Mouse (Mus musculus) neural tube, embryonic 14.5 days (tissue): Measurements from ENCODE around the gene Col11a2. TPM values are rescaled to one million over a fixed set of nuclear protein-coding genes. Genes with fewer than 3 reads are reported as not detected.
"Not testable (repeated sequence)": the region's sequence is repeated elsewhere in the genome, so short reads cannot be mapped to it uniquely, and the experiment has no call there.

ENCODE experiments used
- ATAC-seq: fragments of 200-750 bp; cut with Nextera tagmentation; 2 replicates; pipeline ENCODE4 v1.8.0; 2017; ENCODE audit warnings: low read depth, mild to moderate bottlenecking, moderate TSS enrichment, moderate library complexity
- H3K27ac ChIP-seq: fragments of 300-500 bp; sonication (generic); 2 replicates; pipeline ENCODE4 v1.5.1; 2014; ENCODE audit warnings: low read depth, mild to moderate bottlenecking, control low read depth, low read length, moderate library complexity, mixed read lengths
- H3K27me3 ChIP-seq: fragments of 300-500 bp; sonication (generic); 2 replicates; pipeline ENCODE4 v1.6.1; 2014; ENCODE audit warnings: low read length; ENCODE audit not compliant: control insufficient read depth, insufficient read depth
- H3K36me3 ChIP-seq: fragments of 300-500 bp; sonication (generic); 2 replicates; pipeline ENCODE4 v1.6.1; 2014; ENCODE audit warnings: low read length, mixed read lengths; ENCODE audit not compliant: control insufficient read depth, insufficient read depth
- H3K4me1 ChIP-seq: fragments of 300-500 bp; sonication (generic); 2 replicates; pipeline ENCODE4 v1.6.1; 2014; ENCODE audit warnings: low read length; ENCODE audit not compliant: control insufficient read depth, insufficient read depth
- H3K4me2 ChIP-seq: fragments of 300-500 bp; sonication (generic); 2 replicates; pipeline ENCODE4 v1.6.1; 2014; ENCODE audit warnings: mild to moderate bottlenecking, low read depth, low read length, control low read depth
- H3K4me3 ChIP-seq: fragments of 300-500 bp; sonication (generic); 2 replicates; pipeline ENCODE4 v1.5.1; 2014; ENCODE audit warnings: low read depth, low read length, control low read depth, mixed read lengths
- H3K9ac ChIP-seq: fragments of 300-500 bp; sonication (generic); replicated peaks from 2 replicates; pipeline ENCODE4 v1.6.1; 2014; ENCODE audit warnings: low read depth, mild to moderate bottlenecking, control low read depth, low read length, mixed read lengths
- H3K9me3 ChIP-seq: fragments of 300-500 bp; sonication (generic); 2 replicates; pipeline ENCODE4 v1.6.1; 2016; ENCODE audit warnings: low read length; ENCODE audit not compliant: control insufficient read depth
- WGBS: fragments of 180-500 bp; shearing (Covaris S2); extraction: QIAGEN DNeasy Blood & Tissue Kit; methylation state at CpG from one replicate; pipeline ENCODE4 v1.1.7; 2014; 5-methylcytosine and 5-hydroxymethylcytosine counted together
- polyA plus RNA-seq: library from polyadenylated mRNA; unstranded; fragments of >200 nt; fragmentation: Nextera tagmentation; extraction: Ambion mirVana; gene quantifications from 2 replicates; pipeline ENCODE4 v1.2.1, GENCODE M21; 2014

Col11a2 gene
- polyA plus RNA-seq, 1 experiment from 2014 or later: 3.6 TPM

- ATAC-seq, H3K4me1 ChIP-seq, H3K9ac ChIP-seq: not testable (repeated sequence)
Observed at GRCm38 (mm10) chr17:34000796-34001195, 38.4 kb upstream of the Col11a2 start.

GRCm38 (mm10) chr17:34003426-34003825, 35.8 kb upstream of the Col11a2 start:
- no peak for ATAC-seq
- no peak overlapping the region for H3K4me2 ChIP-seq
- H3K4me3 ChIP-seq: no peak overlapping the region
- H3K4me1 ChIP-seq: 0 out of 2 replicates have a peak, but pooled peaks cover 2% of the 10 kb centered on the region
- no peaks in the 10 kb centered on the region for H3K36me3 ChIP-seq
- H3K27ac ChIP-seq: no peak overlapping the region
- WGBS: 7% methylated on average over 5 of the region's 5 CpGs
- no peaks in the 10 kb centered on the region for H3K9me3 ChIP-seq
- peaks cover 9% of the 10 kb centered on the region; the same call in 1 of the 2 replicates for H3K27me3 ChIP-seq
- no peak overlapping the region for H3K9ac ChIP-seq

More at GRCm38 (mm10) chr17:34000796-34001195, 38.4 kb upstream of the Col11a2 start:
- not testable (repeated sequence) for H3K4me3 ChIP-seq, H3K27me3 ChIP-seq, H3K27ac ChIP-seq, H3K4me2 ChIP-seq, H3K36me3 ChIP-seq, H3K9me3 ChIP-seq
- 65% methylated on average over 2 of the region's 2 CpGs for WGBS

- Histone ChIP-seq H3K4me1 (no peaks in the 10 kb centered on the region), H3K4me3 (no peak overlapping the region), H3K9ac (no peak overlapping the region), H3K27ac (no peak overlapping the region), H3K36me3 (no peaks in the 10 kb centered on the region), H3K9me3 (no peaks in the 10 kb centered on the region), H3K27me3 (peaks cover 2% of the 10 kb centered on the region; the same call in 1 of the 2 replicates), H3K4me2 (no peak overlapping the region)
- 51% methylated on average over 2 of the region's 2 CpGs for WGBS
- ATAC-seq: no peak
Observed at GRCm38 (mm10) chr17:34006570-34006969, 32.7 kb upstream of the Col11a2 start.

- WGBS: 86% methylated on average over 4 of the region's 5 CpGs
- no peaks in the 10 kb centered on the region for H3K4me1 ChIP-seq
- no peak overlapping the region for H3K9ac ChIP-seq
- no peaks in the 10 kb centered on the region for H3K9me3 ChIP-seq
- H3K4me2 ChIP-seq: no peak overlapping the region
- no peaks in the 10 kb centered on the region for H3K27me3 ChIP-seq
- H3K4me3 ChIP-seq: no peak overlapping the region
- no peak for ATAC-seq
- no peak overlapping the region for H3K27ac ChIP-seq
- no peaks in the 10 kb centered on the region for H3K36me3 ChIP-seq
Observed at GRCm38 (mm10) chr17:34010156-34010555, 29.1 kb upstream of the Col11a2 start.

GRCm38 (mm10) chr17:34013436-34013835, 25.8 kb upstream of the Col11a2 start:
- Histone ChIP-seq H3K9ac (no peak overlapping the region), H3K4me2 (no peak overlapping the region), H3K36me3 (no peaks in the 10 kb centered on the region), H3K4me3 (no peak overlapping the region), H3K4me1 (no peaks in the 10 kb centered on the region), H3K27ac (no peak overlapping the region), H3K9me3 (no peaks in the 10 kb centered on the region), H3K27me3 (no peaks in the 10 kb centered on the region)
- ATAC-seq: no peak
- WGBS: 94% methylated on average over 8 of the region's 8 CpGs

- Histone ChIP-seq H3K4me1 (peaks cover 22% of the 10 kb centered on the region), H3K36me3 (no peaks in the 10 kb centered on the region; the same call in 1 of the 2 replicates), H3K27ac (no peak overlapping the region), H3K4me3 (no peak overlapping the region), H3K4me2 (no peak overlapping the region), H3K9ac (no peak overlapping the region), H3K27me3 (no peaks in the 10 kb centered on the region), H3K9me3 (no peaks in the 10 kb centered on the region)
- 96% methylated on average over 23 of the region's 23 CpGs for WGBS
- no peak for ATAC-seq
Observed at GRCm38 (mm10) chr17:34021539-34022413, 17.5 kb upstream of the Col11a2 start.

GRCm38 (mm10) chr17:34022414-34022783, 16.8 kb upstream of the Col11a2 start:
- Histone ChIP-seq H3K9me3 (no peaks in the 10 kb centered on the region), H3K27me3 (no peaks in the 10 kb centered on the region), H3K9ac (no peak overlapping the region), H3K4me1 (peaks cover 28% of the 10 kb centered on the region), H3K27ac (no peak overlapping the region), H3K36me3 (no peaks in the 10 kb centered on the region; the same call in 1 of the 2 replicates), H3K4me2 (no peak overlapping the region), H3K4me3 (no peak overlapping the region)
- 95% methylated on average over 14 of the region's 14 CpGs for WGBS
- no peak for ATAC-seq

GRCm38 (mm10) chr17:34022987-34023386, 16.2 kb upstream of the Col11a2 start:
- Histone ChIP-seq H3K4me3 (no peak overlapping the region), H3K9me3 (no peaks in the 10 kb centered on the region), H3K27me3 (no peaks in the 10 kb centered on the region), H3K36me3 (no peaks in the 10 kb centered on the region; the same call in 1 of the 2 replicates), H3K4me2 (no peak overlapping the region), H3K9ac (no peak overlapping the region), H3K27ac (no peak overlapping the region), H3K4me1 (peaks cover 30% of the 10 kb centered on the region)
- ATAC-seq: no peak
- WGBS: 98% methylated on average over 20 of the region's 20 CpGs

GRCm38 (mm10) chr17:34023678-34024077, 15.6 kb upstream of the Col11a2 start:
- 72% methylated on average over 9 of the region's 9 CpGs for WGBS
- Histone ChIP-seq H3K27ac (peak overlapping the region; percentile 99), H3K4me1 (peaks cover 34% of the 10 kb centered on the region), H3K9ac (peak overlapping the region; percentile 91), H3K36me3 (peaks cover 3% of the 10 kb centered on the region), H3K9me3 (no peaks in the 10 kb centered on the region), H3K4me3 (peak overlapping the region; percentile 58), H3K27me3 (no peaks in the 10 kb centered on the region), H3K4me2 (peak overlapping the region; percentile 93)
- no peak for ATAC-seq
